Mouse (Mus musculus): ENCODE measurements at regions not wholly inside any gene's neighbourhood (a gene's known extent, or its start where the extent isn't known, plus 50 kb on each side); places are given as distances from the start of the nearest gene placed in this dataset.

DNA sequence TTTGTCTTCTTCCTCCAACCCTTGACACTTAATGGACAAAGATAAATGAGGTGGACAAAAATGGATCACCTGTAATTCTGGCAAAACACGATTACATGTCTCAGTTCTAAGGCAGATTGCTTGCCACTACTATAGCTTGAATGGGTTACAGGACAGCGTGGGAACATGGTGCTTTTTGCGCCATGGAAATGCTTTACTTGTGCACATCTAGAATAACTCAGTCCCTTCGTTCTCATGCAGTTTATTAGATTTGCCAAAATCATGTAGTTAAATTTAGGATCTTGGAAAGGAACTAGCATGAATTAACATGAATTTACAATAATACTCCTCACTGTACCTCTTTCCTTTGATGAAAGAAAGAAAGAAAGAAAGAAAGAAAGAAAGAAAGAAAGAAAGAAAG is 211.1 kb upstream of the Dab2 start:
- H3K4me1 ChIP-seq (ENCODE audit: control insufficient read depth in 1 of 2, insufficient read depth in 2 of 2) = no peaks in the 10 kb centered on the region
- no peaks in the 10 kb centered on the region for H3K27me3 ChIP-seq (replicated peaks)
- H3K4me3 ChIP-seq (replicated peaks in 1 of 3; ENCODE audit: low read depth in 2 of 3, low read length in 2 of 3, poor library complexity in 1 of 3) = no peak overlapping the region
- TF ChIP-seq MXI1 (IDR thresholded peaks at IDR 0.05; ENCODE audit: low read depth, low read length) (no peak), USF1 (IDR thresholded peaks at IDR 0.05; ENCODE audit: low read depth, low read length) (no peak), UBTF (IDR thresholded peaks at IDR 0.05; ENCODE audit: low read depth, low read length) (no peak), CTCF (conservative IDR thresholded peaks at IDR 0.05 in 1 of 2, IDR thresholded peaks at IDR 0.05 in 1 of 2; ENCODE audit: low read depth in 2 of 2, low read length in 2 of 2) (no peak), GABPA (IDR thresholded peaks at IDR 0.05; ENCODE audit: insufficient replicate concordance, low read depth, low read length) (no peak), JUND (conservative IDR thresholded peaks at IDR 0.05; ENCODE audit: low read depth, low read length) (no peak), ZMIZ1 (IDR thresholded peaks at IDR 0.05; ENCODE audit: low read depth, low read length) (no peak), MEF2A (IDR thresholded peaks at IDR 0.05; ENCODE audit: borderline replicate concordance, low read depth, low read length) (no peak), ZC3H11A (IDR thresholded peaks at IDR 0.05; ENCODE audit: low read depth, low read length) (no peak)
- no peaks in the 10 kb centered on the region for H3K36me3 ChIP-seq (replicated peaks in 1 of 2; ENCODE audit: control insufficient read depth in 1 of 2, insufficient read depth in 1 of 2, low read length in 1 of 2)
- H3K9ac ChIP-seq (ENCODE audit: insufficient read depth, low read depth) = no peak overlapping the region
- dilution Hi-C loops (cut with MboI; ENCODE audit: extremely low pct_ligation_motif_present, extremely low pct_unique_long_range_greater_than_20kb, low sequenced_read_pairs) = no loop called here
- no peak overlapping the region for H3K4me2 ChIP-seq (ENCODE audit: insufficient read depth, low read depth, poor library complexity, severe bottlenecking)
- no peak overlapping the region for H3K27ac ChIP-seq (ENCODE audit: insufficient read depth, low read depth)
- no peaks in the 10 kb centered on the region for H3K79me2 ChIP-seq (replicated peaks; ENCODE audit: control insufficient read depth, extremely low read depth, insufficient read depth, poor library complexity, severe bottlenecking)
- in situ Hi-C loops (cut with MboI; ENCODE audit: low pct_ligation_motif_present, low pct_unique_long_range_greater_than_20kb, low sequenced_read_pairs) = loop anchor here (25.0 kb wide), 1 partner anchor 851 kb away; the partner anchor contains the start of gene Ptger4
- H3K9me3 ChIP-seq (replicated peaks; ENCODE audit: low read length) = no peaks in the 10 kb centered on the region
- DNase-seq (ENCODE audit: extremely low read depth) = no peak

DNA sequence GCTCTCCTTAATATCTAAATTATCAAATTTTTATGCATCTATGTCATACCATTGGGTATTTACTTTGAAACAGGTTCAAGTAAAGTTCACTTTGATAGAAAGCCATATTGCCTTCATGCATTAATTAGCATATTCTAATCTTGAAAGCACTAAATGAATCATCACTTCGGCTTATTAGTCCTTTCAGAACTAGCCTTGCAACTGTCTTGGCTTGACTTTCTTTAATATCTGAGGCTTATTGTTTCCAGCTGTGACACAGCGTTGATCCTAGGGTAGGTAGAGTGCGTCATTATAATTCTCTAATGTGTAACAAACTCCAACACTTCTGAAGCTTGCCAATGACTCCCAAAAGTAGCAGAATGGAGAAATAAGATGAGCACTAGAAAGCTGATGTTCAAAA is 169.9 kb upstream of the Dab2 start:
- in situ Hi-C loops (cut with MboI; ENCODE audit: low pct_ligation_motif_present, low pct_unique_long_range_greater_than_20kb, low sequenced_read_pairs) = no loop called here

DNA sequence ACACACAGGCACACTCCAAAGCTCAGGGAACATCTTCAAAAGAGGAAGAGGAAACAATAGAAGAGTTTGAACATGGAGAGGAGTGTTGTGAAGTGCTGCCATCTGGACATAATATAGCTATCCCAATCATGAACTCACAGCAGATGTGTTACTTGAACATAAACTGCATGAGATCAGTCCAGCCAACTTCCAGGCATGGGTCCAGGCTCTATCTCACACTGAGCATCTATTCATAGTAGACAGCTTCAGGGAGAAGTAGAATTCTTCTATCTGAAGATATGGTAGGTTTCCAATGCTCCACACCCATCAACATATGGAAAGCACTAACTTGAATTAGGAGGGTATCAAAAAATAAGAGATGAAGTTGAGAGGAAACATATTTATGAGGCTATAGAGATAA is 167.4 kb upstream of the Dab2 start:
- Histone ChIP-seq H3K4me1 (ENCODE audit: control insufficient read depth in 1 of 2, insufficient read depth in 2 of 2) (no peaks in the 10 kb centered on the region), H3K36me3 (replicated peaks in 1 of 2; ENCODE audit: control insufficient read depth in 1 of 2, insufficient read depth in 1 of 2, low read length in 1 of 2) (no peaks in the 10 kb centered on the region), H3K4me2 (ENCODE audit: insufficient read depth, low read depth, poor library complexity, severe bottlenecking) (no peak overlapping the region), H3K9ac (ENCODE audit: insufficient read depth, low read depth) (no peak overlapping the region), H3K9me3 (replicated peaks; ENCODE audit: low read length) (no peaks in the 10 kb centered on the region), H3K27ac (ENCODE audit: insufficient read depth, low read depth) (no peak overlapping the region), H3K4me3 (replicated peaks in 1 of 3; ENCODE audit: low read depth in 2 of 3, low read length in 2 of 3, poor library complexity in 1 of 3) (no peak overlapping the region), H3K79me2 (replicated peaks; ENCODE audit: control insufficient read depth, extremely low read depth, insufficient read depth, poor library complexity, severe bottlenecking) (no peaks in the 10 kb centered on the region), H3K27me3 (replicated peaks) (no peaks in the 10 kb centered on the region)
- TF ChIP-seq MAX (IDR thresholded peaks at IDR 0.05; ENCODE audit: low read length) (no peak), MAZ (IDR thresholded peaks at IDR 0.05; ENCODE audit: low read depth, low read length) (no peak), MXI1 (IDR thresholded peaks at IDR 0.05; ENCODE audit: low read depth, low read length) (no peak), MEF2A (IDR thresholded peaks at IDR 0.05; ENCODE audit: borderline replicate concordance, low read depth, low read length) (no peak), POLR2AphosphoS2 (IDR thresholded peaks at IDR 0.05; ENCODE audit: low read depth, low read length) (no peak)
- in situ Hi-C loops (cut with MboI; ENCODE audit: low pct_ligation_motif_present, low pct_unique_long_range_greater_than_20kb, low sequenced_read_pairs) (no loop called here), dilution Hi-C loops (cut with MboI; ENCODE audit: extremely low pct_ligation_motif_present, extremely low pct_unique_long_range_greater_than_20kb, low sequenced_read_pairs) (no loop called here)
- no peak for DNase-seq (ENCODE audit: extremely low read depth)

More for the DNA sequence above, 169.9 kb upstream of the Dab2 start:
- no peak overlapping the region for H3K4me2 ChIP-seq (ENCODE audit: insufficient read depth, low read depth, poor library complexity, severe bottlenecking)
- H3K27me3 ChIP-seq (replicated peaks) = no peaks in the 10 kb centered on the region
- H3K36me3 ChIP-seq (replicated peaks in 1 of 2; ENCODE audit: control insufficient read depth in 1 of 2, insufficient read depth in 1 of 2, low read length in 1 of 2) = no peaks in the 10 kb centered on the region
- no peaks in the 10 kb centered on the region for H3K79me2 ChIP-seq (replicated peaks; ENCODE audit: control insufficient read depth, extremely low read depth, insufficient read depth, poor library complexity, severe bottlenecking)
- no peak overlapping the region for H3K4me3 ChIP-seq (replicated peaks in 1 of 3; ENCODE audit: low read depth in 2 of 3, low read length in 2 of 3, poor library complexity in 1 of 3)
- DNase-seq (ENCODE audit: extremely low read depth) = peak; percentile 21
- TF ChIP-seq EP300 (IDR thresholded peaks at IDR 0.05; ENCODE audit: low read length) = peak; percentile 77
- TF ChIP-seq MXI1 (IDR thresholded peaks at IDR 0.05; ENCODE audit: low read depth, low read length) = no peak
- TF ChIP-seq JUN (IDR thresholded peaks at IDR 0.05; ENCODE audit: insufficient read depth, low read depth, low read length) = peak; percentile 77
- peak; percentile 74 for TF ChIP-seq IRF4 (IDR thresholded peaks at IDR 0.05; ENCODE audit: low read depth, low read length)
- TF ChIP-seq JUND (conservative IDR thresholded peaks at IDR 0.05; ENCODE audit: low read depth, low read length) = peak; percentile 84
- no peaks in the 10 kb centered on the region for H3K4me1 ChIP-seq (ENCODE audit: control insufficient read depth in 1 of 2, insufficient read depth in 2 of 2)
- H3K27ac ChIP-seq (ENCODE audit: insufficient read depth, low read depth) = no peak overlapping the region
- dilution Hi-C loops (cut with MboI; ENCODE audit: extremely low pct_ligation_motif_present, extremely low pct_unique_long_range_greater_than_20kb, low sequenced_read_pairs) = no loop called here
- H3K9me3 ChIP-seq (replicated peaks; ENCODE audit: low read length) = no peaks in the 10 kb centered on the region
- H3K9ac ChIP-seq (ENCODE audit: insufficient read depth, low read depth) = no peak overlapping the region
